Comparison of ENCODE assay signal across 39 mouse cellular contexts in genomic region chr3:92687110-92687509, GRCm38 (mm10). TPM values are rescaled to one million over a fixed set of nuclear protein-coding genes. Genes with fewer than 3 reads are reported as not detected.
"Had no signal": no experiment of that assay in that cellular context is flagged by ENCODE, and none has a peak within 500 bp of the region (broad histone marks: within the 10 kb centered on the region; RNA-seq: fewer than 3 reads in every experiment).

Lce1d (minus strand) TSS chr3:92687210.

- ATAC-seq: forebrain, embryonic 13.5 days; forebrain, embryonic 14.5 days; forebrain, embryonic 15.5 days; forebrain, embryonic 16.5 days; forebrain, postnatal 0 days had no signal

- H3K4me2 ChIP-seq: embryonic facial prominence, embryonic 12.5 days; embryonic facial prominence, embryonic 13.5 days; embryonic facial prominence, embryonic 15.5 days; forebrain, embryonic 12.5 days; forebrain, embryonic 13.5 days; forebrain, embryonic 15.5 days had no signal

- H3K9ac ChIP-seq: embryonic facial prominence, embryonic 12.5 days; embryonic facial prominence, embryonic 13.5 days; embryonic facial prominence, embryonic 15.5 days; forebrain, embryonic 12.5 days; forebrain, embryonic 13.5 days; forebrain, embryonic 15.5 days; forebrain, postnatal 0 days had no signal

- H3K27me3 ChIP-seq: embryonic facial prominence, embryonic 12.5 days; embryonic facial prominence, embryonic 13.5 days; embryonic facial prominence, embryonic 15.5 days; forebrain, embryonic 12.5 days; forebrain, embryonic 13.5 days; forebrain, embryonic 15.5 days had no signal

- H3K9me3 ChIP-seq: embryonic facial prominence, embryonic 10.5 days; embryonic facial prominence, embryonic 12.5 days; embryonic facial prominence, embryonic 13.5 days; embryonic facial prominence, embryonic 15.5 days; forebrain, embryonic 10.5 days; forebrain, embryonic 12.5 days; forebrain, embryonic 13.5 days; forebrain, embryonic 15.5 days had no signal

- DNase-seq: cerebellum, adult 2 months; cerebellum, adult 8-10 months; cerebellum, adult 9-10 months; cerebellum, adult 9-11 months; cerebellum, postnatal 10 days; cerebellum, postnatal 14 days; cerebellum, postnatal 25 days; cerebellum, postnatal 36 days; embryo, embryonic 11 days; forebrain, postnatal 0 days; gastrocnemius, adult 2 months; gastrocnemius, postnatal 10 days; gastrocnemius, postnatal 25 days; gastrocnemius, postnatal 36 days; heart, adult 11 months; heart, adult 18-20 months; heart, adult 2 months had no signal

- H3K36me3 ChIP-seq: embryonic facial prominence, embryonic 10.5 days; embryonic facial prominence, embryonic 12.5 days; embryonic facial prominence, embryonic 13.5 days; embryonic facial prominence, embryonic 15.5 days; forebrain, embryonic 10.5 days; forebrain, embryonic 12.5 days; forebrain, embryonic 15.5 days had no signal

- H3K4me3 ChIP-seq: embryonic facial prominence, embryonic 10.5 days; embryonic facial prominence, embryonic 12.5 days; embryonic facial prominence, embryonic 13.5 days; embryonic facial prominence, embryonic 15.5 days; erythroblast, embryonic 14.5 days; forebrain, embryonic 10.5 days; forebrain, embryonic 12.5 days; forebrain, embryonic 13.5 days; forebrain, embryonic 15.5 days; gastrocnemius, adult 2 months; heart, adult 2 months had no signal

- H3K27ac ChIP-seq: embryonic facial prominence, embryonic 10.5 days; embryonic facial prominence, embryonic 12.5 days; embryonic facial prominence, embryonic 13.5 days; embryonic facial prominence, embryonic 15.5 days; forebrain, embryonic 10.5 days; forebrain, embryonic 12.5 days; forebrain, embryonic 13.5 days; forebrain, embryonic 15.5 days; gastrocnemius, adult 2 months; heart, adult 2 months had no signal

- H3K4me1 ChIP-seq: embryonic facial prominence, embryonic 10.5 days; embryonic facial prominence, embryonic 12.5 days; embryonic facial prominence, embryonic 13.5 days; embryonic facial prominence, embryonic 15.5 days; forebrain, embryonic 10.5 days; forebrain, embryonic 12.5 days; forebrain, embryonic 13.5 days; forebrain, embryonic 15.5 days had no signal

RNA-seq across cellular contexts. Expression of gene Lce1d, which starts in this region (rescaled TPM):
- total RNA-seq: common myeloid progenitor, adult 5-6 weeks; forebrain, postnatal 0 days; gastrocnemius, adult 18-20 months; gastrocnemius, adult 2 months; gastrocnemius, adult 8-10 months; gastrocnemius, postnatal 10 days; gastrocnemius, postnatal 25 days; gastrocnemius, postnatal 36 days; gastrocnemius, postnatal 4 days; granulocyte monocyte progenitor cell, adult 5-6 weeks; heart, adult 18-20 months; heart, adult 2 months; heart, adult 8-10 months had no signal
- polyA plus RNA-seq: cerebellum, adult 2 months; cortical plate, adult 2 months; embryonic facial prominence, embryonic 10.5 days; embryonic facial prominence, embryonic 11.5 days; embryonic facial prominence, embryonic 12.5 days; embryonic facial prominence, embryonic 13.5 days; erythroblast, embryonic 14.5 days; forebrain, embryonic 10.5 days; forebrain, embryonic 11.5 days; forebrain, embryonic 12.5 days; forebrain, embryonic 13.5 days; forebrain, embryonic 14.5 days; forebrain, embryonic 15.5 days; forebrain, embryonic 16.5 days; forebrain, postnatal 0 days; frontal cortex, adult 2 months; gonadal fat pad, adult 2 months; heart, adult 2 months had no signal
